Mouse (Mus musculus) limb, embryonic 13.5 days (tissue): ENCODE data around the gene Rps11. TPM values are rescaled to one million over a fixed set of nuclear protein-coding genes. Genes with fewer than 3 reads are reported as not detected.

Source experiments
- ATAC-seq: fragments of 200-750 bp; cut with Nextera tagmentation; 2 replicates; pipeline ENCODE4 v1.8.0; 2017; ENCODE audit warnings: low read depth, moderate number of reproducible peaks, moderate TSS enrichment; ENCODE audit not compliant: low FRiP score
- H3K27ac ChIP-seq: fragments of 300-500 bp; sonication (generic); 2 replicates; pipeline ENCODE4 v1.5.1; 2015; ENCODE audit warnings: inconsistent platforms, mild to moderate bottlenecking, moderate library complexity
- H3K27me3 ChIP-seq: fragments of 300-500 bp; sonication (generic); 2 replicates; pipeline ENCODE4 v1.6.1; 2015; ENCODE audit warnings: mild to moderate bottlenecking, inconsistent platforms
- H3K36me3 ChIP-seq: fragments of 300-500 bp; sonication (generic); 2 replicates; pipeline ENCODE4 v1.6.1; 2015; ENCODE audit warnings: inconsistent platforms, mild to moderate bottlenecking, moderate library complexity
- H3K4me1 ChIP-seq: fragments of 300-500 bp; sonication (generic); 2 replicates; pipeline ENCODE4 v1.6.1; 2015; ENCODE audit warnings: inconsistent platforms
- H3K4me2 ChIP-seq: fragments of 300-500 bp; sonication (generic); replicated peaks from 2 replicates; pipeline ENCODE4 v1.6.1; 2015; ENCODE audit warnings: inconsistent platforms, mild to moderate bottlenecking, moderate library complexity
- H3K4me3 ChIP-seq: fragments of 300-500 bp; sonication (generic); 2 replicates; pipeline ENCODE4 v1.5.1; 2015; ENCODE audit warnings: moderate library complexity, mild to moderate bottlenecking, inconsistent platforms
- H3K9ac ChIP-seq: fragments of 300-500 bp; sonication (generic); 2 replicates; pipeline ENCODE4 v1.6.1; 2015; ENCODE audit warnings: mild to moderate bottlenecking, inconsistent platforms
- H3K9me3 ChIP-seq: fragments of 300-500 bp; sonication (generic); 2 replicates; pipeline ENCODE4 v1.6.1; 2016; ENCODE audit warnings: inconsistent platforms
- WGBS: fragments of 180-500 bp; shearing (Covaris S2); methylation state at CpG from one replicate; pipeline ENCODE4 v1.1.7; 2015; 5-methylcytosine and 5-hydroxymethylcytosine counted together
- polyA plus RNA-seq: library from polyadenylated mRNA; unstranded; fragments of >200 nt; fragmentation: Nextera tagmentation; extraction: Ambion mirVana; gene quantifications from 2 replicates; pipeline ENCODE4 v1.2.1, GENCODE M21; 2015

Gene Rps11
- polyA plus RNA-seq, 1 experiment from 2014 or later: 1,512 TPM

GRCm38 (mm10) chr7:45162551-45162950 is 38.3 kb upstream of the Rps11 start:
- 0 out of 2 replicates have a peak, but pooled peaks have one; percentile 2 for ATAC-seq
- no peak overlapping the region for H3K27ac ChIP-seq
- no peaks in the 10 kb centered on the region for H3K9me3 ChIP-seq
- H3K4me2 ChIP-seq: peak overlapping the region; percentile 72
- peak overlapping the region; percentile 40 for H3K4me3 ChIP-seq
- 25% methylated on average over 6 of the region's 6 CpGs for WGBS
- peaks cover 34% of the 10 kb centered on the region for H3K36me3 ChIP-seq
- peaks cover 52% of the 10 kb centered on the region for H3K27me3 ChIP-seq
- H3K9ac ChIP-seq: peak overlapping the region; percentile 48; the same call in 1 of the 2 replicates
- peaks cover 13% of the 10 kb centered on the region for H3K4me1 ChIP-seq

- peak; percentile 93 for ATAC-seq
- peaks cover 45% of the 10 kb centered on the region for H3K27me3 ChIP-seq
- H3K4me1 ChIP-seq: peaks cover 13% of the 10 kb centered on the region
- H3K4me3 ChIP-seq: peak overlapping the region; percentile 40
- H3K9ac ChIP-seq: peak overlapping the region; percentile 48; the same call in 1 of the 2 replicates
- H3K9me3 ChIP-seq: no peaks in the 10 kb centered on the region
- WGBS: 5% methylated on average over 35 of the region's 35 CpGs
- H3K36me3 ChIP-seq: peaks cover 39% of the 10 kb centered on the region
- peak overlapping the region; percentile 72 for H3K4me2 ChIP-seq
- H3K27ac ChIP-seq: no peak overlapping the region
These were observed 37.6 kb upstream of the Rps11 start for GRCm38 (mm10) chr7:45161612-45162473.

GRCm38 (mm10) chr7:45160866-45161265 is 36.6 kb upstream of the Rps11 start:
- Histone ChIP-seq H3K27me3 (peaks cover 35% of the 10 kb centered on the region), H3K4me1 (peaks cover 13% of the 10 kb centered on the region), H3K9ac (no peak overlapping the region), H3K4me2 (no peak overlapping the region), H3K36me3 (peaks cover 39% of the 10 kb centered on the region), H3K27ac (no peak overlapping the region), H3K4me3 (no peak overlapping the region), H3K9me3 (no peaks in the 10 kb centered on the region)
- WGBS: 92% methylated on average over 3 of the region's 3 CpGs
- ATAC-seq: no peak

- Histone ChIP-seq H3K9me3 (no peaks in the 10 kb centered on the region), H3K4me2 (no peak overlapping the region), H3K4me3 (no peak overlapping the region), H3K36me3 (peaks cover 39% of the 10 kb centered on the region), H3K9ac (no peak overlapping the region), H3K27me3 (peaks cover 30% of the 10 kb centered on the region), H3K4me1 (peaks cover 15% of the 10 kb centered on the region), H3K27ac (no peak overlapping the region)
- 91% methylated on average over 6 of the region's 6 CpGs for WGBS
- no peak for ATAC-seq
These were observed 36.1 kb upstream of the Rps11 start for GRCm38 (mm10) chr7:45160316-45160800.

- H3K36me3 ChIP-seq: peaks cover 39% of the 10 kb centered on the region
- no peak overlapping the region for H3K27ac ChIP-seq
- ATAC-seq: no peak
- peaks cover 20% of the 10 kb centered on the region for H3K4me1 ChIP-seq
- H3K9ac ChIP-seq: no peak overlapping the region
- peaks cover 17% of the 10 kb centered on the region for H3K27me3 ChIP-seq
- WGBS: 96% methylated on average over 6 of the region's 6 CpGs
- H3K9me3 ChIP-seq: no peaks in the 10 kb centered on the region
- H3K4me3 ChIP-seq: no peak overlapping the region
- H3K4me2 ChIP-seq: no peak overlapping the region
These were observed 34.8 kb upstream of the Rps11 start for GRCm38 (mm10) chr7:45158991-45159390.

GRCm38 (mm10) chr7:45157459-45157858 is 33.2 kb upstream of the Rps11 start:
- WGBS: 86% methylated on average over 14 of the region's 14 CpGs
- peaks cover 19% of the 10 kb centered on the region for H3K4me1 ChIP-seq
- no peak for ATAC-seq
- H3K27me3 ChIP-seq: peaks cover 1% of the 10 kb centered on the region
- H3K4me2 ChIP-seq: no peak overlapping the region
- H3K9me3 ChIP-seq: no peaks in the 10 kb centered on the region
- H3K4me3 ChIP-seq: no peak overlapping the region
- no peak overlapping the region for H3K27ac ChIP-seq
- peaks cover 39% of the 10 kb centered on the region for H3K36me3 ChIP-seq
- no peak overlapping the region for H3K9ac ChIP-seq

GRCm38 (mm10) chr7:45156206-45156605 is 32.0 kb upstream of the Rps11 start:
- H3K4me3 ChIP-seq: no peak overlapping the region
- ATAC-seq: no peak
- no peak overlapping the region for H3K27ac ChIP-seq
- 96% methylated on average over 15 of the region's 15 CpGs for WGBS
- H3K4me1 ChIP-seq: peaks cover 23% of the 10 kb centered on the region
- no peaks in the 10 kb centered on the region for H3K9me3 ChIP-seq
- no peak overlapping the region for H3K4me2 ChIP-seq
- no peaks in the 10 kb centered on the region for H3K27me3 ChIP-seq
- peaks cover 39% of the 10 kb centered on the region for H3K36me3 ChIP-seq
- no peak overlapping the region for H3K9ac ChIP-seq

GRCm38 (mm10) chr7:45155590-45155989 is 31.4 kb upstream of the Rps11 start:
- Histone ChIP-seq H3K36me3 (peaks cover 36% of the 10 kb centered on the region), H3K9me3 (no peaks in the 10 kb centered on the region), H3K27ac (0 out of 2 replicates have a peak overlapping the region, but pooled peaks have one; percentile 39), H3K9ac (no peak overlapping the region), H3K4me3 (peak overlapping the region; percentile 64; the same call in 1 of the 2 replicates), H3K4me2 (peak overlapping the region; percentile 80), H3K27me3 (no peaks in the 10 kb centered on the region), H3K4me1 (peaks cover 29% of the 10 kb centered on the region)
- 82% methylated on average over 9 of the region's 9 CpGs for WGBS
- ATAC-seq: no peak

GRCm38 (mm10) chr7:45154993-45155514 is 30.8 kb upstream of the Rps11 start:
- Histone ChIP-seq H3K4me1 (peaks cover 34% of the 10 kb centered on the region), H3K4me2 (peak overlapping the region; percentile 80), H3K4me3 (peak overlapping the region; percentile 64), H3K36me3 (peaks cover 30% of the 10 kb centered on the region), H3K9me3 (no peaks in the 10 kb centered on the region), H3K9ac (0 out of 2 replicates have a peak overlapping the region, but pooled peaks have one; percentile 25), H3K27ac (peak overlapping the region; percentile 39; the same call in 1 of the 2 replicates), H3K27me3 (no peaks in the 10 kb centered on the region)
- 85% methylated on average over 12 of the region's 12 CpGs for WGBS
- 0 out of 2 replicates have a peak, but pooled peaks have one; percentile 0 for ATAC-seq

GRCm38 (mm10) chr7:45154096-45154992 is 30.1 kb upstream of the Rps11 start, which contains the start of the genes Pih1d1 and Aldh16a1:
Pih1d1 (plus strand) TSS chr7:45154303.
Aldh16a1 (minus strand) TSS chr7:45154584.
- no peaks in the 10 kb centered on the region for H3K27me3 ChIP-seq
- H3K4me3 ChIP-seq: peak within 1 kb of the TSS; percentile 64
- H3K4me2 ChIP-seq: peak within 1 kb of the TSS; percentile 80
- H3K9ac ChIP-seq: peak within 1 kb of the TSS; percentile 84
- no peaks in the 10 kb centered on the region for H3K9me3 ChIP-seq
- H3K27ac ChIP-seq: peak within 1 kb of the TSS; percentile 95
- H3K4me1 ChIP-seq: peaks cover 35% of the 10 kb centered on the region
- 4% methylated on average over 69 of the region's 69 CpGs for WGBS
- peak; percentile 97 for ATAC-seq
- H3K36me3 ChIP-seq: peaks cover 23% of the 10 kb centered on the region

GRCm38 (mm10) chr7:45153586-45153985 is 29.3 kb upstream of the Rps11 start:
- Histone ChIP-seq H3K27ac (peak overlapping the region; percentile 95), H3K36me3 (peaks cover 18% of the 10 kb centered on the region), H3K9me3 (no peaks in the 10 kb centered on the region), H3K4me2 (peak overlapping the region; percentile 80), H3K27me3 (no peaks in the 10 kb centered on the region), H3K9ac (peak overlapping the region; percentile 84), H3K4me1 (peaks cover 35% of the 10 kb centered on the region), H3K4me3 (peak overlapping the region; percentile 64)
- no peak for ATAC-seq
- WGBS: 1% methylated on average over 5 of the region's 5 CpGs
